Mouse (Mus musculus) left cerebral cortex, postnatal 36 days (tissue): Measurements from ENCODE around the gene Cuedc2. TPM values are rescaled to one million over a fixed set of nuclear protein-coding genes. Genes with fewer than 3 reads are reported as not detected.

Experiments used
- DNase-seq, 2 experiments: peaks; one replicate each; pipeline ENCODE4 v3.0.0; 2021 to 2022; ENCODE audit warnings: low spot score in 2 of 2, mixed read lengths in 1 of 2
- intact Hi-C: fragments of 180-260 bp; cut with DNase I; formaldehyde crosslinking; loops from one replicate; pipeline ENCODE4 v1.15.1; 2025
- total RNA-seq, 2 experiments: library from RNA; stranded (reverse); gene quantifications; 2 replicates each; pipeline ENCODE4 v1.2.3; 2021

Gene Cuedc2
- total RNA-seq, 2 experiments from 2014 or later: 166 to 216 TPM

- no peak for DNase-seq
- intact Hi-C loops: no loop called here
Measured at GRCm38 (mm10) chr19:46344710-46345419, 6.4 kb upstream of the Cuedc2 start.

GRCm38 (mm10) chr19:46339287-46339971, 927 bp upstream of the Cuedc2 start:
- intact Hi-C loops: loop anchor here (2.0 kb wide), 1 partner anchor 17 kb away; no protein-coding TSS in a partner anchor
- DNase-seq: peak; percentile 37 to 48

GRCm38 (mm10) chr19:46338942-46339286, 412 bp upstream of the Cuedc2 start:
- DNase-seq: no peak
- intact Hi-C loops: loop anchor here (2.0 kb wide), 1 partner anchor 18 kb away; no protein-coding TSS in a partner anchor

- intact Hi-C loops: loop anchor here (2.0 kb wide), 1 partner anchor 19 kb away; no protein-coding TSS in a partner anchor
Measured at GRCm38 (mm10) chr19:46337719-46338330, 677 bp downstream of the Cuedc2 start.

GRCm38 (mm10) chr19:46333906-46334305, 4.6 kb downstream of the Cuedc2 start:
- intact Hi-C loops: no loop called here
- DNase-seq: no peak

More at GRCm38 (mm10) chr19:46337719-46338330, 677 bp downstream of the Cuedc2 start:
- DNase-seq: no peak

GRCm38 (mm10) chr19:46332721-46333339, 5.7 kb downstream of the Cuedc2 start:
- intact Hi-C loops: no loop called here
- peak in 1 of 2 experiments; percentile 26 for DNase-seq

GRCm38 (mm10) chr19:46331936-46332335, 6.6 kb downstream of the Cuedc2 start:
- intact Hi-C loops: loop anchor here (2.0 kb wide), 1 partner anchor 23 kb away; no protein-coding TSS in a partner anchor
- DNase-seq: no peak

GRCm38 (mm10) chr19:46331326-46331725, 7.2 kb downstream of the Cuedc2 start:
- intact Hi-C loops: loop anchor here (2.0 kb wide), 1 partner anchor 23 kb away; no protein-coding TSS in a partner anchor
- DNase-seq: no peak

- DNase-seq: no peak
- intact Hi-C loops: loop anchor here (2.0 kb wide), 1 partner anchor 22 kb away; no protein-coding TSS in a partner anchor
Measured at GRCm38 (mm10) chr19:46330696-46331095, 7.8 kb downstream of the Cuedc2 start.

- intact Hi-C loops: loop anchor here (2.0 kb wide), 1 partner anchor 21 kb away; no protein-coding TSS in a partner anchor
Measured at GRCm38 (mm10) chr19:46329951-46330350, 8.6 kb downstream of the Cuedc2 start.

GRCm38 (mm10) chr19:46329031-46329641, 9.4 kb downstream of the Cuedc2 start:
- DNase-seq: no peak

More at GRCm38 (mm10) chr19:46329951-46330350, 8.6 kb downstream of the Cuedc2 start:
- DNase-seq: peak; percentile 83 to 84

GRCm38 (mm10) chr19:46328081-46329030, 10.1 kb downstream of the Cuedc2 start, which contains the start of gene Fbxl15:
Gene Fbxl15 (plus strand): TSS chr19:46328184.
- peak; percentile 96 to 97 for DNase-seq
- intact Hi-C loops: no loop called here

More at GRCm38 (mm10) chr19:46329031-46329641, 9.4 kb downstream of the Cuedc2 start:
- intact Hi-C loops: no loop called here

- DNase-seq: peak in 1 of 2 experiments; percentile 17
- intact Hi-C loops: no loop called here
Measured at GRCm38 (mm10) chr19:46327531-46328064, 10.9 kb downstream of the Cuedc2 start.

GRCm38 (mm10) chr19:46326756-46327305, 11.7 kb downstream of the Cuedc2 start, which contains the start of gene Psd:
Gene Psd (minus strand): TSS chr19:46327156.
- DNase-seq: peak; percentile 70 to 74
- intact Hi-C loops: no loop called here

GRCm38 (mm10) chr19:46326019-46326755, 12.3 kb downstream of the Cuedc2 start:
- intact Hi-C loops: no loop called here
- peak in 1 of 2 experiments; percentile 46 for DNase-seq

GRCm38 (mm10) chr19:46324918-46325317, 13.6 kb downstream of the Cuedc2 start:
- no peak for DNase-seq
- intact Hi-C loops: no loop called here

GRCm38 (mm10) chr19:46324366-46324765, 14.1 kb downstream of the Cuedc2 start:
- DNase-seq: no peak

More at GRCm38 (mm10) chr19:46324366-46324765, 14.1 kb downstream of the Cuedc2 start:
- intact Hi-C loops: no loop called here
